Mouse (Mus musculus): Measurements from ENCODE around the gene Socs1. TPM values are rescaled to one million over a fixed set of nuclear protein-coding genes. Genes with fewer than 3 reads are reported as not detected.

The Socs1 gene
- polyA plus RNA-seq, 1 experiment from 2014 or later, result 8.4 TPM

- WGBS, result 0% methylated on average over 46 of the region's 55 CpGs
- no peak for TF ChIP-seq EP300 (optimal IDR thresholded peaks at IDR 0.05)
- peak; percentile 88 for TF ChIP-seq CTCF (IDR thresholded peaks at IDR 0.05; ENCODE audit: low read depth)
- Histone ChIP-seq H3K4me1 (replicated peaks; ENCODE audit: control insufficient read depth, insufficient read depth) (peaks cover 15% of the 10 kb centered on the region), H3K36me3 (ENCODE audit: control insufficient read depth, insufficient read depth, low read length) (no peaks in the 10 kb centered on the region), H3K27me3 (ENCODE audit: control insufficient read depth, insufficient read depth, low read length) (no peaks in the 10 kb centered on the region), H3K4me2 (replicated peaks; ENCODE audit: low read depth) (peak overlapping the region; percentile 96), H3K4me3 (ENCODE audit: low read depth, low read length) (peak overlapping the region; percentile 73), H3K9ac (ENCODE audit: low read length) (peak overlapping the region; percentile 83), H3K9me3 (ENCODE audit: control insufficient read depth, low read length) (no peaks in the 10 kb centered on the region), H3K27ac (replicated peaks) (peak overlapping the region; percentile 99)
- DNase-seq (ENCODE audit: low spot score) (peak; percentile 94), ATAC-seq (ENCODE audit: low FRiP score, low TSS enrichment) (peak; percentile 82)
These were observed 454 bp downstream of the Socs1 start for GRCm38 (mm10) chr16:10784793-10785370.

- Histone ChIP-seq H3K36me3 (ENCODE audit: control insufficient read depth, insufficient read depth, low read length) (no peaks in the 10 kb centered on the region), H3K9ac (ENCODE audit: low read length) (peak overlapping the region; percentile 83)
- WGBS, result 2% methylated on average over 81 of the region's 81 CpGs
These were observed 1.2 kb downstream of the Socs1 start for GRCm38 (mm10) chr16:10783883-10784792.

GRCm38 (mm10) chr16:10783451-10783850 is 1.9 kb downstream of the Socs1 start:
- H3K4me3 ChIP-seq (ENCODE audit: low read depth, low read length), result peak overlapping the region; percentile 73
- 50% methylated on average over 8 of the region's 8 CpGs for WGBS
- no peak for TF ChIP-seq CTCF (IDR thresholded peaks at IDR 0.05; ENCODE audit: low read depth)
- TF ChIP-seq EP300 (optimal IDR thresholded peaks at IDR 0.05), result no peak
- no peak for ATAC-seq (ENCODE audit: low FRiP score, low TSS enrichment)
- H3K27me3 ChIP-seq (ENCODE audit: control insufficient read depth, insufficient read depth, low read length), result no peaks in the 10 kb centered on the region
- no peak overlapping the region for H3K27ac ChIP-seq (replicated peaks)
- no peak overlapping the region for H3K9ac ChIP-seq (ENCODE audit: low read length)
- no peaks in the 10 kb centered on the region for H3K9me3 ChIP-seq (ENCODE audit: control insufficient read depth, low read length)
- no peaks in the 10 kb centered on the region for H3K36me3 ChIP-seq (ENCODE audit: control insufficient read depth, insufficient read depth, low read length)
- peak overlapping the region; percentile 96 for H3K4me2 ChIP-seq (replicated peaks; ENCODE audit: low read depth)
- peaks cover 15% of the 10 kb centered on the region for H3K4me1 ChIP-seq (replicated peaks; ENCODE audit: control insufficient read depth, insufficient read depth)
- no peak for DNase-seq (ENCODE audit: low spot score)

More at GRCm38 (mm10) chr16:10783883-10784792, 1.2 kb downstream of the Socs1 start:
- ATAC-seq (ENCODE audit: low FRiP score, low TSS enrichment), result peak; percentile 1; the same call in 1 of the 2 replicates
- Histone ChIP-seq H3K4me1 (replicated peaks; ENCODE audit: control insufficient read depth, insufficient read depth) (peaks cover 15% of the 10 kb centered on the region), H3K4me3 (ENCODE audit: low read depth, low read length) (peak overlapping the region; percentile 73), H3K27ac (replicated peaks) (peak overlapping the region; percentile 99), H3K27me3 (ENCODE audit: control insufficient read depth, insufficient read depth, low read length) (no peaks in the 10 kb centered on the region), H3K4me2 (replicated peaks; ENCODE audit: low read depth) (peak overlapping the region; percentile 96), H3K9me3 (ENCODE audit: control insufficient read depth, low read length) (no peaks in the 10 kb centered on the region)
- DNase-seq (ENCODE audit: low spot score), result peak; percentile 63
- TF ChIP-seq CTCF (IDR thresholded peaks at IDR 0.05; ENCODE audit: low read depth) (peak; percentile 15; the same call in 1 of the 2 replicates), EP300 (optimal IDR thresholded peaks at IDR 0.05) (no peak)

- 5% methylated on average over 1 of the region's 1 CpGs for whole genome bisulfite sequencing
- peaks cover 15% of the 10 kb centered on the region for H3K4me1 ChIP-seq (replicated peaks; ENCODE audit: control insufficient read depth, insufficient read depth)
- TF ChIP-seq EP300 (optimal IDR thresholded peaks at IDR 0.05), result no peak
- TF ChIP-seq CTCF (IDR thresholded peaks at IDR 0.05; ENCODE audit: low read depth), result no peak
- no peaks in the 10 kb centered on the region for H3K36me3 ChIP-seq (ENCODE audit: control insufficient read depth, insufficient read depth, low read length)
- no peaks in the 10 kb centered on the region for H3K9me3 ChIP-seq (ENCODE audit: control insufficient read depth, low read length)
- no peaks in the 10 kb centered on the region for H3K27me3 ChIP-seq (ENCODE audit: control insufficient read depth, insufficient read depth, low read length)
- DNase-seq (ENCODE audit: low spot score) (no peak), ATAC-seq (ENCODE audit: low FRiP score, low TSS enrichment) (no peak)
- H3K4me2 ChIP-seq (replicated peaks; ENCODE audit: low read depth), result peak overlapping the region; percentile 96
- 0 out of 2 replicates have a peak overlapping the region, but pooled peaks have one; percentile 31 for H3K9ac ChIP-seq (ENCODE audit: low read length)
- 0 out of 2 replicates have a peak overlapping the region, but pooled peaks have one; percentile 30 for H3K27ac ChIP-seq (replicated peaks)
- H3K4me3 ChIP-seq (ENCODE audit: low read depth, low read length), result peak overlapping the region; percentile 18
These were observed 2.2 kb downstream of the Socs1 start for GRCm38 (mm10) chr16:10783152-10783434.

GRCm38 (mm10) chr16:10782377-10783151 is 2.8 kb downstream of the Socs1 start:
- H3K9ac ChIP-seq (ENCODE audit: low read length), result peak overlapping the region; percentile 31; the same call in 1 of the 2 replicates

More at GRCm38 (mm10) chr16:10782377-10783151, 2.8 kb downstream of the Socs1 start:
- Histone ChIP-seq H3K4me3 (ENCODE audit: low read depth, low read length) (no peak overlapping the region), H3K9me3 (ENCODE audit: control insufficient read depth, low read length) (no peaks in the 10 kb centered on the region), H3K36me3 (ENCODE audit: control insufficient read depth, insufficient read depth, low read length) (no peaks in the 10 kb centered on the region), H3K4me1 (replicated peaks; ENCODE audit: control insufficient read depth, insufficient read depth) (peaks cover 15% of the 10 kb centered on the region), H3K27ac (replicated peaks) (0 out of 2 replicates have a peak overlapping the region, but pooled peaks have one; percentile 30), H3K4me2 (replicated peaks; ENCODE audit: low read depth) (peak overlapping the region; percentile 96), H3K27me3 (ENCODE audit: control insufficient read depth, insufficient read depth, low read length) (no peaks in the 10 kb centered on the region)
- no peak for DNase-seq (ENCODE audit: low spot score)
- TF ChIP-seq EP300 (optimal IDR thresholded peaks at IDR 0.05) (no peak), CTCF (IDR thresholded peaks at IDR 0.05; ENCODE audit: low read depth) (no peak)
- 48% methylated on average over 6 of the region's 6 CpGs for WGBS
- no peak for ATAC-seq (ENCODE audit: low FRiP score, low TSS enrichment)
